Comparison of ENCODE assay signal across 7 mouse cellular contexts in the genomic region with DNA sequence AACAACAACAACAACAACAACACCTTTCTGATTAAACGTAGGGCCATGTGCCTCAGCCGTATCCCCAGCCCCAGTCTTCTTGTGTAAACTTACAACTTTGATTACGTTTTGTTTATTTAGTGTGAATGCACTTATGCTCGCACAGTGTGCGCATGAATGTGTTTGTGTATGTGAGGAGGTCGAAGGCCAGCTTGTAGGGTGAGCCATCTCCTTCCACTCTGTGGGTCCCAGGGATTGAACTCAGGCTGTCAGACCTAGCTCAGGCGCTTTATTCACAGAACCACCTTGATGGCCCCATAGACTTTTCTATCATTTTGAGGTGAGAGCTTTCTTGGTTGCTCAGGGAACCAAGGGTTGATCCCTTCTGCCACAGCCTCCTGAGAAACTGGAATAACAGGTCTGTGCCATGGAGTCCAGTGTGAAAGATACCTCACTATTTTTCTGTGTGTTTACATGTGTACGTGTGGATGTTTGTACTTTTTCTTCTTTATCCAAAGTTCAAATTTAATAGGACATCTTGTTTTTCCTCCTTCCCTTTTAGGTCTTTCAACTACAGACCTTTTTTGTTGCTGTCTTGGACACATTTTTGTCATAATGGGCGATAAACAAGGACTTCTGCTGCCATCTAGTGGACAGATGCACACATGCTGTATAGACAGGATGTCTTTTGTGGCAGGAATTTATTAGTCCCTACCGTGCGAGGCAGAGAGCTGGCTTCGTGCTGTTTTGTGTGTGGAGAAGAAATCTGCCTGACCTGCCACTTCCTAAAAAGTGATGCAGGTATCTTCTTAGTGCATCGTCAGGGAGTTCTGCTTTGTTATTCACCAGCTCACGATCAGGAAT. TPM values are rescaled to one million over a fixed set of nuclear protein-coding genes. Genes with fewer than 3 reads are reported as not detected.
DNase-seq lines count a peak whose midpoint lies in the region; ATAC-seq and TF ChIP-seq lines count a peak whose summit lies in the region.

No protein-coding gene starts in this region.

- no peaks in the 10 kb centered on the region for H3K4me1 ChIP-seq in hindbrain, postnatal 0 days (ENCODE audit: insufficient read depth, low read length)

- peak overlapping the region; percentile 37; the same call in 1 of the 2 replicates for H3K9ac ChIP-seq in hindbrain, postnatal 0 days (replicated peaks; ENCODE audit: low read length)

- no peaks in the 10 kb centered on the region for H3K27me3 ChIP-seq in hindbrain, postnatal 0 days (ENCODE audit: insufficient read depth, low read length)

- peak; percentile 45 for DNase-seq in WW6 (ENCODE audit: low read depth, low spot score)
- peak; percentile 78 for DNase-seq in cerebellum, adult 8-10 months
- peak; percentile 95 for DNase-seq in forelimb bud, embryonic 11.5 days (ENCODE audit: low read depth, low spot score)
- DNase-seq in hindbrain, postnatal 0 days (ENCODE audit: low spot score) = peak; percentile 96
- peak; percentile 63 to 77 for DNase-seq in left cerebral cortex, adult 18-20 months (ENCODE audit: low spot score in 2 of 2)
- DNase-seq in mesoderm, embryonic 11.5 days (ENCODE audit: low read depth, low spot score) = peak; percentile 93
- DNase-seq in right cerebral cortex, postnatal 4 days = peak; percentile 68

- peak overlapping the region; percentile 10; the same call in 1 of the 2 replicates for H3K4me2 ChIP-seq in hindbrain, postnatal 0 days (ENCODE audit: low read depth, low read length)

- peak; percentile 84 for ATAC-seq in hindbrain, postnatal 0 days

- no peak overlapping the region for H3K27ac ChIP-seq in hindbrain, postnatal 0 days

- no peak overlapping the region for H3K4me3 ChIP-seq in hindbrain, postnatal 0 days (ENCODE audit: low read length)

- 39% methylated on average over 14 of the region's 14 CpGs for WGBS in hindbrain, postnatal 0 days

- TF ChIP-seq CTCF in hindbrain, postnatal 0 days (IDR thresholded peaks at IDR 0.05; ENCODE audit: low read depth) = peak; percentile 94

- H3K9me3 ChIP-seq in hindbrain, postnatal 0 days (ENCODE audit: low read length) = no peaks in the 10 kb centered on the region

- H3K36me3 ChIP-seq in hindbrain, postnatal 0 days (ENCODE audit: insufficient read depth, low read length) = no peaks in the 10 kb centered on the region

RNA-seq across cellular contexts. Expression of a gene that starts 18.4 kb away (rescaled TPM):
- total RNA-seq in hindbrain, postnatal 0 days (2014; rRNA removed) = 120 and 138 TPM in 2 replicates
- polyA plus RNA-seq in hindbrain, postnatal 0 days (2015; fragmentation: Nextera tagmentation; extraction: Ambion mirVana) = 134 and 136 TPM in 2 replicates
- 100 to 1,000 TPM in 1 of 2 experiments, 10 to 100 TPM in 1; 96.5 to 104 TPM for total RNA-seq in left cerebral cortex, adult 18-20 months (2021)

RNA-seq across cellular contexts. Expression of a gene that starts 26.0 kb away (rescaled TPM):
- 0.21 and 1.6 TPM in 2 replicates for total RNA-seq in hindbrain, postnatal 0 days (2014; rRNA removed)
- 0.88 and 1.3 TPM in 2 replicates for polyA plus RNA-seq in hindbrain, postnatal 0 days (2015; fragmentation: Nextera tagmentation; extraction: Ambion mirVana)
- total RNA-seq in left cerebral cortex, adult 18-20 months (2021) = not detected

RNA-seq across cellular contexts. Expression of a gene that starts 32.3 kb away (rescaled TPM):
- total RNA-seq in hindbrain, postnatal 0 days (2014; rRNA removed) = not detected in 2 replicates
- polyA plus RNA-seq in hindbrain, postnatal 0 days (2015; fragmentation: Nextera tagmentation; extraction: Ambion mirVana) = not detected in 2 replicates
- not detected for total RNA-seq in left cerebral cortex, adult 18-20 months (2021)

RNA-seq across cellular contexts. Expression of a gene that starts 33.7 kb away (rescaled TPM):
- total RNA-seq in hindbrain, postnatal 0 days (2014; rRNA removed) = 15.1 and 17.9 TPM in 2 replicates
- polyA plus RNA-seq in hindbrain, postnatal 0 days (2015; fragmentation: Nextera tagmentation; extraction: Ambion mirVana) = 7.0 and 7.1 TPM in 2 replicates
- 10 to 100 TPM; 12.3 to 13.0 TPM for total RNA-seq in left cerebral cortex, adult 18-20 months (2021)

RNA-seq across cellular contexts. Expression of a gene that starts 34.3 kb away (rescaled TPM):
- total RNA-seq in hindbrain, postnatal 0 days (2014; rRNA removed) = 2.1 and 5.0 TPM in 2 replicates
- polyA plus RNA-seq in hindbrain, postnatal 0 days (2015; fragmentation: Nextera tagmentation; extraction: Ambion mirVana) = 0.67 and 0.68 TPM in 2 replicates
- under 1 TPM; 0.16 to 0.23 TPM for total RNA-seq in left cerebral cortex, adult 18-20 months (2021)

Comparison
In these comparisons a context has a peak if more than half of its experiments do, and no peak if none do; other contexts are left out.
1. DNase-seq: peak in every context shown above with its lines; median percentile 96 in hindbrain, postnatal 0 days; 95 in forelimb bud, embryonic 11.5 days; 93 in mesoderm, embryonic 11.5 days; 78 in cerebellum, adult 8-10 months; 70 in left cerebral cortex, adult 18-20 months; 68 in right cerebral cortex, postnatal 4 days; 45 in WW6.